Mouse (Mus musculus) embryonic facial prominence, embryonic 11.5 days (tissue): ENCODE results near the gene Vav2. TPM values are rescaled to one million over a fixed set of nuclear protein-coding genes. Genes with fewer than 3 reads are reported as not detected.

Experiments used
- ATAC-seq: fragments of 200-750 bp; cut with Nextera tagmentation; replicated peaks from 2 replicates; pipeline ENCODE4 v1.8.0; 2017; ENCODE audit warnings: low read depth; ENCODE audit not compliant: insufficient number of reproducible peaks, low FRiP score, low TSS enrichment
- DNase-seq: peaks from one replicate; pipeline ENCODE4 v3.0.0-alpha.2; 2015; ENCODE audit warnings: low spot score
- H3K27ac ChIP-seq: fragments of 300-500 bp; sonication (generic); replicated peaks from 2 replicates; pipeline ENCODE4 v1.5.1; 2014; ENCODE audit warnings: mild to moderate bottlenecking, low read depth, low read length, control low read depth
- H3K27me3 ChIP-seq: fragments of 300-500 bp; sonication (generic); 2 replicates; pipeline ENCODE4 v1.6.1; 2014; ENCODE audit warnings: mild to moderate bottlenecking, low read length, moderate library complexity, mixed read lengths; ENCODE audit not compliant: control insufficient read depth, insufficient read depth
- H3K36me3 ChIP-seq: fragments of 300-500 bp; sonication (generic); replicated peaks from 2 replicates; pipeline ENCODE4 v1.6.1; 2014; ENCODE audit warnings: low read depth, mild to moderate bottlenecking, low read length, moderate library complexity, mixed read lengths; ENCODE audit not compliant: control insufficient read depth, insufficient read depth
- H3K4me1 ChIP-seq: fragments of 300-500 bp; sonication (generic); 2 replicates; pipeline ENCODE4 v1.6.1; 2014; ENCODE audit warnings: low read length, mixed read lengths; ENCODE audit not compliant: control insufficient read depth, insufficient read depth
- H3K4me2 ChIP-seq: fragments of 300-500 bp; sonication (generic); 2 replicates; pipeline ENCODE4 v1.6.1; 2014; ENCODE audit warnings: low read depth, mild to moderate bottlenecking, control low read depth, low read length, moderate library complexity
- H3K4me3 ChIP-seq: fragments of 300-500 bp; sonication (generic); 2 replicates; pipeline ENCODE4 v1.5.1; 2014; ENCODE audit warnings: low read depth, low read length, control low read depth
- H3K9ac ChIP-seq: fragments of 300-500 bp; sonication (generic); replicated peaks from 2 replicates; pipeline ENCODE4 v1.6.1; 2014; ENCODE audit warnings: mild to moderate bottlenecking, control low read depth, low read length
- H3K9me3 ChIP-seq: fragments of 300-500 bp; sonication (generic); replicated peaks from 2 replicates; pipeline ENCODE4 v1.6.1; 2016; ENCODE audit warnings: mild to moderate bottlenecking, low read length, inconsistent platforms, mixed read lengths; ENCODE audit not compliant: control insufficient read depth
- WGBS: fragments of 180-500 bp; shearing (Covaris S2); extraction: QIAGEN DNeasy Blood & Tissue Kit; methylation state at CpG from one replicate; pipeline ENCODE4 v1.1.7; 2014; 5-methylcytosine and 5-hydroxymethylcytosine counted together
- polyA plus RNA-seq: library from polyadenylated mRNA; unstranded; fragments of >200 nt; fragmentation: Nextera tagmentation; extraction: Ambion mirVana; gene quantifications from 2 replicates; pipeline ENCODE4 v1.2.1, GENCODE M21; 2014

Vav2 gene
- polyA plus RNA-seq, 1 experiment from 2014 or later = 5.2 TPM

DNA sequence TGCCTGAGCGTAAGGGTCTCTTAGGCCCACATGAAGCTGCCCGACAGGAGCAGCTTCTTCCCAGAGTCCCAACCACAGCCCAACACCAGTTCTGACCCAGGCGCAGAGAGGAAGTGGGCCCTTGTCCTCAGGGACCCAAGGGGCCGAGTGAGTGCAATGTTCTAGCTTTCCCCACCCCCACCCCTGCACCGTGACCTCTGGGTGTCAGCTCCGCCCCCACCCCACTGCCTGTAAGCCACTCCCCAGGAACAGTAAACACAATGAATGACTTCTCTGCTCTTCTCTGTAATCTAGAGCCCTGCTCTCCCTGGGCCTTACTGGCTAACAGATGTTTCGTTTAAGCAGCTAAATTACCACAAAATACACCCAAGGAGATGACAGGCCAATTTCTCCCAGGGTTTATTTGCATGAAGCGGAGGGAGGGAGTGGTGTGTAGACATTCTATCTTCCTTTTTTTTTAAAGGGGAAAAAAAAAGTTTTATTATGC is 15.1 kb downstream of the Vav2 start:
- peak; percentile 50; the same call in 1 of the 2 replicates for ATAC-seq

DNA sequence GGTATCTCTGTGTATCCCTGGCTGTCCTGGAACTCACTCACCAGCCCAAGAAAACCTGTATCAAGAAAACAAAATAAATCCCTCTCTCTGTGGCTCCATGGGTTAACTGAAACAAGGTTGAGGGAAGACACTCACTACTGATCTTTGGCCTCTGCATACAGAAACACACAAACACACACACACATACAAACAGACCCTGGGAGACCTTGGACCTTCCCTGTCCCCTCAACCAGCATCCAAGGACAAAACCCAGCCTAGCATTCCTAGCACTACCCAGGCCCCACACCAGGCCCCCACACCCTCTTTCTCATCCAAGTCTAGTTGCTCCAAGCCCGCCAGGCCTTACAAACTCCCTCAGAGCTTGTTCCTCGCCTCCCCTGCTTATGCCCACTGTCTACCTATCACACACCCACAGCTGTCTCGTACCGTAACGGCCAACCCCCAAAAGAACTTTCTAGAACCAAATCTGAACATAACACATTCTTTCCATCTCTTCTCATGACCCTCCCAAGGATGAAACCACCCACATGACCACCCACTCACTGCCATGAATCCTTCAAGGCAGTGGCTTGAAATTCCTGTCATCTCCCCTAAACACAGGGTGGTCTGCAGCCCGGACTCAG is 16.2 kb downstream of the Vav2 start:
- no peak overlapping the region for H3K4me2 ChIP-seq
- no peaks in the 10 kb centered on the region for H3K36me3 ChIP-seq
- no peaks in the 10 kb centered on the region for H3K27me3 ChIP-seq
- no peak overlapping the region for H3K4me3 ChIP-seq
- no peak overlapping the region for H3K9ac ChIP-seq
- ATAC-seq (no peak), DNase-seq (no peak)
- peaks cover 11% of the 10 kb centered on the region for H3K4me1 ChIP-seq
- peak overlapping the region; percentile 70; the same call in 1 of the 2 replicates for H3K27ac ChIP-seq
- H3K9me3 ChIP-seq = no peaks in the 10 kb centered on the region
- WGBS = 89% methylated on average over 6 of the region's 6 CpGs

More for the DNA sequence above, 15.1 kb downstream of the Vav2 start:
- no peaks in the 10 kb centered on the region for H3K9me3 ChIP-seq
- H3K4me2 ChIP-seq = no peak overlapping the region
- DNase-seq = peak; percentile 60
- H3K36me3 ChIP-seq = no peaks in the 10 kb centered on the region
- H3K4me3 ChIP-seq = no peak overlapping the region
- H3K4me1 ChIP-seq = peaks cover 11% of the 10 kb centered on the region
- H3K27me3 ChIP-seq = no peaks in the 10 kb centered on the region
- peak overlapping the region; percentile 7; the same call in 1 of the 2 replicates for H3K9ac ChIP-seq
- 9% methylated on average over 8 of the region's 8 CpGs for WGBS
- H3K27ac ChIP-seq = peak overlapping the region; percentile 70

DNA sequence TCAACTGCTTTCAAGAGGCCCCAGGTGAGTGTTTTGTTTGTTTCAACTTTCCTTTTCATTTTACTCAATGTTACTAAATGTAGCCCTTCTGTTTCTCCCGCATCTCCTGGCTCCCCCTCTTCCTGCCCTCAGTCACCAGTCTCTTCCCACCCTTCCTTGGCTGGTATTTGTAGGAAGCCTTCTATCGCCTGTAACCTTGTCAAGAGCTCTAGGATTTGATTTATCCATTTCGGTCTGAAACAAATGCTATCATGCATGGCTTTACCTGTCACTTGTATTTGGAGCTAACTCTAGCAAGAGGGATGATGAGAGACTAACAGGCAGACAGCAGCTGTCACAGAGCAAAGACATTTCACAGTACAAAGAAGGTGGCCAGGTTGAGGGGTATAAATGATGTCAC is 18.6 kb downstream of the Vav2 start:
- no peak overlapping the region for H3K4me2 ChIP-seq
- H3K27me3 ChIP-seq = no peaks in the 10 kb centered on the region
- no peak overlapping the region for H3K4me3 ChIP-seq
- peaks cover 13% of the 10 kb centered on the region for H3K4me1 ChIP-seq
- H3K9ac ChIP-seq = no peak overlapping the region
- H3K36me3 ChIP-seq = no peaks in the 10 kb centered on the region; the same call in 1 of the 2 replicates
- no peak for ATAC-seq
- H3K9me3 ChIP-seq = no peaks in the 10 kb centered on the region
- no peak for DNase-seq
- no peak overlapping the region for H3K27ac ChIP-seq
- 66% methylated on average over 3 of the region's 3 CpGs for WGBS

DNA sequence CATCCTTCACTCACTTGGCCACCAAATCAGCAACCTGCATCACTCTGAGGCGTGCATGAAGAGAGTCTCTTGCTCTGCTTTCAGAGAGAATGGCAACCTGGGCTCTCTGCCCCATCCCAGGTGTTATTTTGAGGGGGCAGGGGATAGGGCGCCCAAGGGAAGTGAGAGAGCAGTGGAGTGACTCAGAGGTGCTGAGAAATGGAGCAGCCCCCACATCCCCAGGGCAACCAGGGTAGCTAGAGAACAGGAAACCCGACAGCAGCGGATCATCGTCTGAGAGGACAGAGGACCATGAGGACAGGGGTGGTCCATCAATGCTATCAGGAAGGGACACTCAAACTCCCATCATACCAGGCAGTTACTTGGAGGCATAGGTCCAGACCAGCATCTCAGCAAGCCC is 19.9 kb downstream of the Vav2 start:
- DNase-seq (no peak), ATAC-seq (no peak)
- Histone ChIP-seq H3K4me1 (peaks cover 6% of the 10 kb centered on the region; the same call in 1 of the 2 replicates), H3K4me3 (no peak overlapping the region), H3K36me3 (no peaks in the 10 kb centered on the region; the same call in 1 of the 2 replicates), H3K27ac (no peak overlapping the region), H3K9ac (no peak overlapping the region), H3K27me3 (no peaks in the 10 kb centered on the region), H3K9me3 (no peaks in the 10 kb centered on the region), H3K4me2 (no peak overlapping the region)
- 85% methylated on average over 5 of the region's 5 CpGs for WGBS

DNA sequence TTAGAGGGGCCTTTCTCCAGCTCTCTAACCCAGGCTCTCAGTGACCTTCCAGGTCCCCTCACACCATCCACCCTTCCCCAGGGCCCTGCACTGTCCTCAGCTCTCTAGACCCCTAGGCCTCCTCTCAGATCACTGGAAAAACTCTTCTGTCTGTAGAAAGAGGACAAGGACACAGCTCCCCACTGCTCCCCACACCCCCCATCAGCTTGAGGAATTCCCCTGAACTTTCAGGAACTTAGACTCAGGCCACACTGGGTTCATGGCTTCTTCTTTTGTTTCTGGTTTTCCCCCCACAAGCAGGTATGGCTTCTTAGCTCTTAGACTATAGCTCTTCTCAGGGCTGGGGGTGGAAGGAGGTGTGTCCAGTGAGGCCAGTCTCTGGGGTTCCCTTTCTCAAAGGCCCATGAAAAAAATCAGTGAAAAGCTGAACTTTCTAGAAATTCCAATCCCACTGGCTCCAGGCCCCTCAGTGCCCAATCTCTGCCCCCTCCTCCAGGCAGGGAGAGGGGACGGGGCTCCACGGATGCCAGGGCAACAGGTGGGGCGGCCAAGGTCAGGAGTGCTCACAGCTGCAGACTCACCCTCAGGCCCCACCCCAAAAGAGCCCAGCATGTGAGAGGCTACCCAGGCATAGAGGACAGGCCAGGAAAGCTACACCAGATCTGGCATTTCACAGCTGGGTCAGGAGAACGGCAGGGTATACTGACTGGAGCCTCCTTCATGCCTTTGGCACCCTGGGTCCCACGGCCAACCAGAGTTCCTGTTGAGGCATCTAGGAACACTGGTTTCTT is 21.5 kb downstream of the Vav2 start:
- no peaks in the 10 kb centered on the region for H3K27me3 ChIP-seq
- H3K9me3 ChIP-seq = no peaks in the 10 kb centered on the region
- ATAC-seq = no peak
- H3K4me2 ChIP-seq = no peak overlapping the region
- no peak overlapping the region for H3K27ac ChIP-seq
- H3K4me3 ChIP-seq = no peak overlapping the region
- no peak for DNase-seq
- WGBS = 52% methylated on average over 5 of the region's 5 CpGs
- no peak overlapping the region for H3K9ac ChIP-seq
- peaks cover 4% of the 10 kb centered on the region; the same call in 1 of the 2 replicates for H3K4me1 ChIP-seq
- no peaks in the 10 kb centered on the region; the same call in 1 of the 2 replicates for H3K36me3 ChIP-seq

DNA sequence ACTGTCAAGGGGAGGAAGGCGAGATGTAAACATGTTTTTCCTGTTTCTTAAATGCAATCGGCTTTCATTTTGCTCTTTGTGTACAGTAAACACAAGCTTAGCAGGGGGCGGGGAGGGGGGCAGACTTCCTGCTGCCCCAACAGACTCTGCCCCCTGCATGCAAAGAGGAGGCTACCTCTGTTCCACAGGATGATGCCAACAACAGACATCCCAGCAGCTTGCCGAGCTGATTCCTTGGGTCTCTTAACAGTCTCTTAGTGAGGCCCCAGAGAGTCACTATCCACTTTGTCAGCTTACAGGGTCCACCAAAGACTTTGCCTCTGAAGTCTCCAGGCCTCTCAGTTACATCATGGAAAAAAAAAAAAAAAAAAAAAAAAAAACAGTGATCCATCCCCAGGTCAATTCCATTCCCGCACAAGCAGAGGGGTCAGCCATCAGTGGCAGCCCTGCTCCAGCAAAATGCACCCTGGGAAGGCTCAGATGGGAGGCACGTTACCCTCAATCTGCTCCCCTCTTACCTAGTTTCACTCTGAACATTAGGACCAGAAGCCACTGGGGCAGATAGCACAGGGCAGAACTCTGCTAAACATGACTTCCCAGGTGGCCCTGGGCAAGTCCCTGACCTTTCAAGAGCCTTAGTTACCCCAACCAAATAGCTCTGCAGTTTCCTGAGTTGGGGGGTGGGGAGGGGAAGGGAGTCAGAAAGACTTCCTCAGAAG is 22.3 kb downstream of the Vav2 start:
- peaks cover 4% of the 10 kb centered on the region; the same call in 1 of the 2 replicates for H3K4me1 ChIP-seq
- DNase-seq = no peak
- WGBS = 45% methylated on average over 6 of the region's 6 CpGs

DNA sequence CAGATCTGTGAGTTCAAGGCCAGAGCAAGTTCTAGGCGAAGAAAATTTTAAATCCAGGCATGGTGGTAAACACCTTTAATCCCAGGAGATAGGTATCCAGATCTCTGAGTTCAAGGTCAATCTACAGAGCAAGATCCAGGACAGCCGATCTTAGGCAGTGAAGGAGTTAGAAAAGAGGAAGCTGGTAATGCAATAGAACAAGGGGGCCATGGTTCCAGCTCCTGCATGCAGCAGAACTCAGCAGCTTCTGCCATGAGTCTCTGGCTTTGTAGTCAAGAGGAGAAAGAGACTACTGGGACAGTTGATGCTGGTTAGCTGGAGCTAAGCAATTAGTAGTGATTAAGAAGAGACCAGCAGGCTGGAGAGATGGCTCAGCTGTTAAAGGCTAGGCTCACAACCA is 25.3 kb downstream of the Vav2 start:
- H3K27ac ChIP-seq = no peak overlapping the region
- peaks cover 4% of the 10 kb centered on the region; the same call in 1 of the 2 replicates for H3K4me1 ChIP-seq
- no peak for DNase-seq
- no peak overlapping the region for H3K4me2 ChIP-seq
- 77% methylated on average over 2 of the region's 2 CpGs for WGBS
- 0 out of 2 replicates have a peak, but pooled peaks cover 2% of the 10 kb centered on the region for H3K9me3 ChIP-seq
- no peaks in the 10 kb centered on the region for H3K27me3 ChIP-seq
- no peak overlapping the region for H3K9ac ChIP-seq
- H3K36me3 ChIP-seq = no peaks in the 10 kb centered on the region; the same call in 1 of the 2 replicates
- H3K4me3 ChIP-seq = no peak overlapping the region
- no peak for ATAC-seq

More for the DNA sequence above, 22.3 kb downstream of the Vav2 start:
- H3K27me3 ChIP-seq = no peaks in the 10 kb centered on the region
- H3K4me3 ChIP-seq = no peak overlapping the region
- no peak overlapping the region for H3K27ac ChIP-seq
- no peak overlapping the region for H3K9ac ChIP-seq
- no peaks in the 10 kb centered on the region; the same call in 1 of the 2 replicates for H3K36me3 ChIP-seq
- H3K9me3 ChIP-seq = 0 out of 2 replicates have a peak, but pooled peaks cover 2% of the 10 kb centered on the region
- H3K4me2 ChIP-seq = no peak overlapping the region
- no peak for ATAC-seq
